8 mouse cellular contexts compared by ENCODE assay signal in the genomic region with DNA sequence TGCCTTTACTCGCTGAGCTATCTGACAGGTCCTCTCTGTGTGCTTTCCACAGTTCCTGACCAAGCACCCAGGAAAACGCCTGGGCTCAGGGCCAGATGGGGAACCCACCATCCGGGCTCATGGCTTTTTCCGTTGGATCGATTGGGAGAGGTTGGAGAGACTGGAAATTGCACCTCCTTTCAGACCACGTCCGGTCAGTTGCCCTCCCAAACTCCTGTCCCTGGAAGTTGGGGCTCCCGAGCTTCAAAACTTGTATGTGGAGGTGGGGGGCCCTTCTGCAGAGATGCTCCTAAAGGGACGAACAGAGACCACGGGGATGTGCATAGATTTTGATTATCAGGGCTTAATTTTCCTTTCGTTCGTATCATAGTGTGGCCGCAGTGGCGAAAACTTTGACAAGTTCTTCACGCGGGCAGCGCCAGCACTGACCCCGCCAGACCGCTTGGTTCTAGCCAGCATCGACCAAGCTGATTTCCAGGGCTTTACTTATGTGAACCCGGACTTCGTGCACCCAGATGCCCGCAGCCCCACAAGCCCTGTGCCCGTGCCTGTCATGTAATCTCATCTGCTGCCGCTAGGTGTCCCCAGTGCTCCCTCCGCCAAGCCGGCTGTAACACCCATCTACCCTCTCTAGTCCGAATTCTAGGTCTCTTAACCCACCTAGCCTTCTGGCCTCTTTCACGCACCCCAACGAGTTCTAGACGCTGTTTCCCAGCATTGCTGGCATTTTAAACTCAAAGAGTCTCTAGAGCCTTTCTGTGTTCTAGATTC. TPM values are rescaled to one million over a fixed set of nuclear protein-coding genes. Genes with fewer than 3 reads are reported as not detected.
DNase-seq lines count a peak whose midpoint lies in the region; ATAC-seq lines count a peak whose summit lies in the region.

No protein-coding gene starts in this region.

- peak overlapping the region; percentile 44 for H3K4me2 ChIP-seq in intestine, embryonic 15.5 days (replicated peaks)

- no peak overlapping the region for H3K9ac ChIP-seq in intestine, embryonic 15.5 days

- H3K4me3 ChIP-seq in intestine, embryonic 15.5 days (replicated peaks): 0 out of 2 replicates have a peak overlapping the region, but pooled peaks have one; percentile 6
- H3K4me3 ChIP-seq in midbrain, embryonic 10.5 days: 0 out of 2 replicates have a peak overlapping the region, but pooled peaks have one; percentile 30

- H3K36me3 ChIP-seq in intestine, embryonic 15.5 days: no peaks in the 10 kb centered on the region
- H3K36me3 ChIP-seq in midbrain, embryonic 10.5 days: no peaks in the 10 kb centered on the region

- H3K27ac ChIP-seq in intestine, embryonic 15.5 days: no peak overlapping the region
- no peak overlapping the region for H3K27ac ChIP-seq in midbrain, embryonic 10.5 days (replicated peaks)

- ATAC-seq in intestine, embryonic 15.5 days: peak; percentile 39; the same call in 1 of the 2 replicates
- no peak for ATAC-seq in erythroblast, adult 5-6 weeks (replicated peaks; ENCODE audit: low FRiP score, poor library complexity, severe bottlenecking)

- peak; percentile 82 for DNase-seq in adrenal gland, adult 2 months
- DNase-seq in embryo, embryonic 10 days (ENCODE audit: low spot score): peak; percentile 86
- DNase-seq in gastrocnemius, postnatal 25 days: peak; percentile 55
- peak; percentile 74 to 87 for DNase-seq in left cerebral cortex, postnatal 14 days (ENCODE audit: low spot score in 2 of 2)
- DNase-seq in midbrain, embryonic 10.5 days (ENCODE audit: low spot score): peak; percentile 82
- peak; percentile 61 to 68 for DNase-seq in right cerebral cortex, postnatal 36 days (ENCODE audit: low spot score in 2 of 2)

- WGBS in intestine, embryonic 15.5 days: 19% methylated on average over 31 of the region's 31 CpGs
- WGBS in midbrain, embryonic 10.5 days: 22% methylated on average over 31 of the region's 31 CpGs

- peaks cover 6% of the 10 kb centered on the region for H3K27me3 ChIP-seq in intestine, embryonic 15.5 days (replicated peaks)
- peaks cover 18% of the 10 kb centered on the region for H3K27me3 ChIP-seq in midbrain, embryonic 10.5 days (ENCODE audit: low read depth, poor library complexity, severe bottlenecking)

- intact Hi-C loops in left cerebral cortex, postnatal 14 days (cut with DNase I): loop anchor here (2.0 kb wide), 1 partner anchor 119 kb away; no protein-coding TSS in a partner anchor

- H3K4me1 ChIP-seq in intestine, embryonic 15.5 days (replicated peaks): 0 out of 2 replicates have a peak, but pooled peaks cover 4% of the 10 kb centered on the region
- peaks cover 39% of the 10 kb centered on the region for H3K4me1 ChIP-seq in midbrain, embryonic 10.5 days

- no peaks in the 10 kb centered on the region for H3K9me3 ChIP-seq in intestine, embryonic 15.5 days
- H3K9me3 ChIP-seq in midbrain, embryonic 10.5 days (replicated peaks): no peaks in the 10 kb centered on the region

RNA-seq across cellular contexts. Expression of a gene that starts 2.8 kb away (rescaled TPM):
- 10 to 100 TPM in 1 of 2 experiments, 1 to 10 TPM in 1; 9.1 to 14.2 TPM for total RNA-seq in adrenal gland, adult 2 months (2021)
- 11.4 and 14.8 TPM in 2 replicates for polyA plus RNA-seq in adrenal gland, adult 2 months (2012; rRNA removed)
- 1 to 10 TPM; 6.7 to 7.7 TPM for total RNA-seq in gastrocnemius, postnatal 25 days (2021)
- 1.2 and 1.8 TPM in 2 replicates for polyA plus RNA-seq in intestine, embryonic 15.5 days (2015; fragmentation: Nextera tagmentation; extraction: Ambion mirVana)
- total RNA-seq in left cerebral cortex, postnatal 14 days (2021): 100 to 1,000 TPM; 149 to 171 TPM
- polyA plus RNA-seq in midbrain, embryonic 10.5 days (2016; fragmentation: Nextera tagmentation; extraction: Ambion mirVana): 1.7 and 2.7 TPM in 2 replicates
- total RNA-seq in erythroblast, adult 5-6 weeks (2015; ENCODE audit: low replicate concordance): not detected in 2 replicates
- total RNA-seq in erythroblast, adult 5-6 weeks (2017; ENCODE audit: low replicate concordance): 0.26 TPM in 1 of 2 replicates, not detected in the other

RNA-seq across cellular contexts. Expression of a gene that starts 41.0 kb away (rescaled TPM):
- total RNA-seq in adrenal gland, adult 2 months (2021): 1 to 10 TPM in 1 of 2 experiments, under 1 TPM in 1; 0.32 to 1.5 TPM
- 1.5 and 1.6 TPM in 2 replicates for polyA plus RNA-seq in adrenal gland, adult 2 months (2012; rRNA removed)
- total RNA-seq in gastrocnemius, postnatal 25 days (2021): 1 to 10 TPM; 1.3 TPM
- polyA plus RNA-seq in intestine, embryonic 15.5 days (2015; fragmentation: Nextera tagmentation; extraction: Ambion mirVana): 0.27 and 0.45 TPM in 2 replicates
- 100 to 1,000 TPM; 352 to 363 TPM for total RNA-seq in left cerebral cortex, postnatal 14 days (2021)
- 0.71 and 1.2 TPM in 2 replicates for polyA plus RNA-seq in midbrain, embryonic 10.5 days (2016; fragmentation: Nextera tagmentation; extraction: Ambion mirVana)
- not detected in 2 replicates for total RNA-seq in erythroblast, adult 5-6 weeks (2015; ENCODE audit: low replicate concordance)
- 0.77 TPM in 1 of 2 replicates, not detected in the other for total RNA-seq in erythroblast, adult 5-6 weeks (2017; ENCODE audit: low replicate concordance)

RNA-seq across cellular contexts. Expression of a gene that starts 41.1 kb away (rescaled TPM):
- total RNA-seq in adrenal gland, adult 2 months (2021): 10 to 100 TPM; 65.1 to 90.8 TPM
- polyA plus RNA-seq in adrenal gland, adult 2 months (2012; rRNA removed): 199 and 200 TPM in 2 replicates
- 10 to 100 TPM; 31.7 to 45.4 TPM for total RNA-seq in gastrocnemius, postnatal 25 days (2021)
- 131 and 135 TPM in 2 replicates for polyA plus RNA-seq in intestine, embryonic 15.5 days (2015; fragmentation: Nextera tagmentation; extraction: Ambion mirVana)
- total RNA-seq in left cerebral cortex, postnatal 14 days (2021): 100 to 1,000 TPM in 1 of 2 experiments, 10 to 100 TPM in 1; 97.5 to 101 TPM
- 29.6 and 35.1 TPM in 2 replicates for polyA plus RNA-seq in midbrain, embryonic 10.5 days (2016; fragmentation: Nextera tagmentation; extraction: Ambion mirVana)
- 18.4 and 20.5 TPM in 2 replicates for total RNA-seq in erythroblast, adult 5-6 weeks (2015; ENCODE audit: low replicate concordance)
- total RNA-seq in erythroblast, adult 5-6 weeks (2017; ENCODE audit: low replicate concordance): 4.0 and 7.3 TPM in 2 replicates

Comparison
In these comparisons a context has a peak if more than half of its experiments do, and no peak if none do; other contexts are left out.
1. RNA of a gene that starts 2.8 kb away (total RNA-seq): 149 to 171 TPM in left cerebral cortex, postnatal 14 days; 9.1 to 14.2 TPM in adrenal gland, adult 2 months, 6.7 to 7.7 TPM in gastrocnemius, postnatal 25 days and 0.26 TPM in erythroblast, adult 5-6 weeks; every median in the first group is over 4 times any median in the second.
2. RNA of a gene that starts 41.0 kb away (total RNA-seq): 352 to 363 TPM in left cerebral cortex, postnatal 14 days; 0.32 to 1.5 TPM in adrenal gland, adult 2 months, 1.3 TPM in gastrocnemius, postnatal 25 days and 0.77 TPM in erythroblast, adult 5-6 weeks; every median in the first group is over 100 times any median in the second.
3. Peak in every context shown above with its lines, with median percentiles within 50 percentile points of each other: DNase-seq.